Mouse (Mus musculus) heart, embryonic 11.5 days (tissue): ENCODE results near the gene Clnk. TPM values are rescaled to one million over a fixed set of nuclear protein-coding genes. Genes with fewer than 3 reads are reported as not detected.
"Not testable (repeated sequence)": the region's sequence is repeated elsewhere in the genome, so short reads cannot be mapped to it uniquely, and the experiment has no call there.

ENCODE experiments used
- ATAC-seq: fragments of 200-750 bp; cut with Nextera tagmentation; replicated peaks from 2 replicates; pipeline ENCODE4 v1.8.0; 2017; ENCODE audit warnings: moderate library complexity; ENCODE audit not compliant: insufficient number of reproducible peaks, low FRiP score, low TSS enrichment
- H3K27ac ChIP-seq: fragments of 300-500 bp; sonication (generic); 2 replicates; pipeline ENCODE4 v1.5.1; 2014; ENCODE audit warnings: mild to moderate bottlenecking, low read depth, low read length
- H3K27me3 ChIP-seq: fragments of 300-500 bp; sonication (generic); 2 replicates; pipeline ENCODE4 v1.6.1; 2014; ENCODE audit warnings: mild to moderate bottlenecking, low read length, mixed read lengths; ENCODE audit not compliant: control insufficient read depth, insufficient read depth
- H3K36me3 ChIP-seq: fragments of 300-500 bp; sonication (generic); 2 replicates; pipeline ENCODE4 v1.6.1; 2014; ENCODE audit warnings: mild to moderate bottlenecking, low read length, moderate library complexity, mixed read lengths; ENCODE audit not compliant: control insufficient read depth, insufficient read depth
- H3K4me1 ChIP-seq: fragments of 300-500 bp; sonication (generic); 2 replicates; pipeline ENCODE4 v1.6.1; 2014; ENCODE audit warnings: low read length; ENCODE audit not compliant: control insufficient read depth, insufficient read depth
- H3K4me2 ChIP-seq: fragments of 300-500 bp; sonication (generic); 2 replicates; pipeline ENCODE4 v1.6.1; 2014; ENCODE audit warnings: mild to moderate bottlenecking, moderate library complexity
- H3K4me3 ChIP-seq: fragments of 300-500 bp; sonication (generic); 2 replicates; pipeline ENCODE4 v1.5.1; 2014; ENCODE audit warnings: low read depth, low read length
- H3K9ac ChIP-seq: fragments of 300-500 bp; sonication (generic); 2 replicates; pipeline ENCODE4 v1.6.1; 2014; ENCODE audit warnings: mild to moderate bottlenecking, low read depth, low read length, moderate library complexity
- H3K9me3 ChIP-seq: fragments of 300-500 bp; sonication (generic); replicated peaks from 2 replicates; pipeline ENCODE4 v1.6.1; 2016; ENCODE audit warnings: low read length; ENCODE audit not compliant: control insufficient read depth
- WGBS: fragments of 180-500 bp; shearing (Covaris S2); extraction: QIAGEN DNeasy Blood & Tissue Kit; methylation state at CpG from one replicate; pipeline ENCODE4 v1.1.7; 2014; ENCODE audit not compliant: insufficient replicate concordance; 5-methylcytosine and 5-hydroxymethylcytosine counted together
- polyA plus RNA-seq: library from polyadenylated mRNA; unstranded; fragments of >200 nt; fragmentation: Nextera tagmentation; extraction: Ambion mirVana; gene quantifications from 2 replicates; pipeline ENCODE4 v1.2.1, GENCODE M21; 2014

The Clnk gene
- not detected in 2 replicates for polyA plus RNA-seq

GRCm38 (mm10) chr5:38876622-38877021 is at the start of gene Clnk:
TSS of gene Clnk (minus strand) at chr5:38876812.
- Histone ChIP-seq H3K27me3 (no peaks in the 10 kb centered on the region), H3K4me1 (no peaks in the 10 kb centered on the region), H3K4me3 (no peak within 1 kb of the TSS), H3K27ac (no peak within 1 kb of the TSS), H3K9me3 (no peaks in the 10 kb centered on the region), H3K4me2 (no peak within 1 kb of the TSS), H3K36me3 (no peaks in the 10 kb centered on the region), H3K9ac (no peak within 1 kb of the TSS)
- no peak for ATAC-seq
- WGBS, result 81% methylated on average over 11 of the region's 11 CpGs

DNA sequence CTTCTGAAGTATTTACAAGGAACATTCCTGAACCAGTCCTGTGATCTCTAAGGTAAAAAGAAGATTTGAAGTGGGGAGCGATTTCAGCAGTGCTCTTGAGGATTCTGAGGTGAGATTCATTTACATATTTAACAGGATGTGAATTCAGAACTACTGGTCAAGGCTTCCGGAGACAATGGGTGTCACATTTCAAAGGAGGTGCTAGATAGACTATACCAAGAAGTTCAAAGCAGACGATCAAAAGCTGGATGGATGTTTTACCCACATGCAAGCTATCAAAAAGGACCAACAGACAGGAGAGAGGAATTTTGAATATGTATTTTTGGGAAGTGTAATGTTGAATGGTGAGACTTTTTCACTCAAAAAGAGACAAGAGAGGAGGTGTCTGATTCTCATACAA is 28.7 kb upstream of the Clnk start:
- no peak overlapping the region for H3K9ac ChIP-seq
- WGBS, result 43% methylated on average over 3 of the region's 3 CpGs
- no peak overlapping the region for H3K4me3 ChIP-seq
- no peaks in the 10 kb centered on the region for H3K9me3 ChIP-seq
- H3K27ac ChIP-seq, result no peak overlapping the region
- no peak overlapping the region for H3K4me2 ChIP-seq
- H3K36me3 ChIP-seq, result no peaks in the 10 kb centered on the region
- no peaks in the 10 kb centered on the region for H3K4me1 ChIP-seq
- H3K27me3 ChIP-seq, result no peaks in the 10 kb centered on the region
- ATAC-seq, result no peak

GRCm38 (mm10) chr5:38904528-38905044 is 28.0 kb upstream of the Clnk start:
- Histone ChIP-seq H3K4me2 (no peak overlapping the region), H3K27me3 (no peaks in the 10 kb centered on the region), H3K4me1 (no peaks in the 10 kb centered on the region), H3K4me3 (no peak overlapping the region), H3K9ac (no peak overlapping the region), H3K27ac (no peak overlapping the region), H3K36me3 (no peaks in the 10 kb centered on the region), H3K9me3 (no peaks in the 10 kb centered on the region)
- WGBS, result 74% methylated on average over 3 of the region's 3 CpGs
- ATAC-seq, result no peak

GRCm38 (mm10) chr5:38902889-38903288 is 26.3 kb upstream of the Clnk start:
- no peak overlapping the region for H3K4me2 ChIP-seq
- no peaks in the 10 kb centered on the region for H3K36me3 ChIP-seq
- H3K4me3 ChIP-seq, result no peak overlapping the region
- 68% methylated on average over 3 of the region's 3 CpGs for WGBS
- no peaks in the 10 kb centered on the region for H3K27me3 ChIP-seq
- ATAC-seq, result no peak
- no peaks in the 10 kb centered on the region for H3K9me3 ChIP-seq
- H3K27ac ChIP-seq, result no peak overlapping the region
- no peaks in the 10 kb centered on the region for H3K4me1 ChIP-seq
- H3K9ac ChIP-seq, result no peak overlapping the region

- Histone ChIP-seq H3K4me2 (no peak overlapping the region), H3K4me1 (no peaks in the 10 kb centered on the region), H3K27ac (no peak overlapping the region), H3K27me3 (no peaks in the 10 kb centered on the region), H3K36me3 (no peaks in the 10 kb centered on the region), H3K9ac (no peak overlapping the region), H3K9me3 (no peaks in the 10 kb centered on the region), H3K4me3 (no peak overlapping the region)
- WGBS, result 65% methylated on average over 2 of the region's 2 CpGs
- ATAC-seq, result no peak; the same call in 1 of the 2 replicates
These were observed 22.4 kb upstream of the Clnk start for GRCm38 (mm10) chr5:38899051-38899450.

DNA sequence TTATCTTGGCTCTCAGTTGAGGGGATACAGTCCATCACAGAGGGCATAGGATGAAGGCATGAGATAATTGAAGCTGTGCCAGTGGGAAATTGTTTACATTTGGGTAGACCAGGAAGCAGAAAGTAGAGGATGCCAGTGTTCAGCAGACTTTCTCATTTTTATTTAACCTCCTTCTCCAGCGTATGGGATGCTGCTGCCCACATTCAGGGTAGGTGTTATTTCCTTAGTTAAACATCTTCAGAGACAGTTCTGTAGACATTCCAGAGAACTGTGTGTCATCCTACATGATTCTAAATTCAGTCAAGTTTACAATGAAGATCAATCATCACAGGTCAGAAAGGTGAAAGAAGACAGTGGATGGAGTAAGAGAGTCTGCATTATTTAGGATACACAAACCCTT is 12.0 kb upstream of the Clnk start:
- H3K9me3 ChIP-seq, result no peaks in the 10 kb centered on the region
- no peak overlapping the region for H3K9ac ChIP-seq
- no peak for ATAC-seq
- no peaks in the 10 kb centered on the region for H3K4me1 ChIP-seq
- H3K36me3 ChIP-seq, result no peaks in the 10 kb centered on the region
- no peaks in the 10 kb centered on the region for H3K27me3 ChIP-seq
- H3K4me3 ChIP-seq, result no peak overlapping the region
- WGBS, result 77% methylated on average over 1 of the region's 1 CpGs
- H3K27ac ChIP-seq, result no peak overlapping the region
- no peak overlapping the region for H3K4me2 ChIP-seq

DNA sequence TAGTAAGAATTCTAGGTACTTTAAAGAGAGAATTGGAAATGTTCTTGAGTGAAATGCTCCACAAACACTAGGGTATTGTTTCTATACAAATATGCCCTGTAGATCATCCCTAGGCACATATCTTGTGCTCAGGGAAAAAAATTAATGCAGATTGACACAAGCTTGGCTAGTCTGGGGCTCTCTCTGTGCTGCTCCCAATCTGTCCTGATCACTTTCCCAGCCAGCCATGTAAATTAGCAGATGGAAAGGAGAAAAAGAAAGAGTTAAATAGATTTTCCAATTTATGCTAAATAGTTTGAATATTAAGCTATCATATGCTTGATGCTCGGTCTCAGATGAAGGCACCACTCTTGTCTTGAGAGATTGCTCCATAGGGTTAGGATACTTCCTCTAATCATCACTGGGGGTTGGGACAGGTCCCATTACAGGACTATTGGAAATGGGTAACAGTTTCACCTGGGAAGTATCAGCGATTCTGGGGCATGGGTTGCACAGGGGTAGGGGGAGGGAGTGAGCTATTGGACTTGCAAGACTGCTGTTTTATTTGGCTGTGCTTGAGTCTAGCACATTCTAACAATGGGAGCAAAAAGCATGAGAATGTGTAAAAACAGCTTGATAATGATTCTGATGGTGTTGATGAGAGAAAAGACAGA is 10.1 kb upstream of the Clnk start:
- Histone ChIP-seq H3K4me2 (no peak overlapping the region), H3K27ac (no peak overlapping the region), H3K9me3 (no peaks in the 10 kb centered on the region), H3K9ac (no peak overlapping the region), H3K36me3 (no peaks in the 10 kb centered on the region), H3K4me3 (no peak overlapping the region), H3K27me3 (no peaks in the 10 kb centered on the region), H3K4me1 (no peaks in the 10 kb centered on the region)
- no peak for ATAC-seq
- WGBS, result 79% methylated on average over 2 of the region's 2 CpGs

DNA sequence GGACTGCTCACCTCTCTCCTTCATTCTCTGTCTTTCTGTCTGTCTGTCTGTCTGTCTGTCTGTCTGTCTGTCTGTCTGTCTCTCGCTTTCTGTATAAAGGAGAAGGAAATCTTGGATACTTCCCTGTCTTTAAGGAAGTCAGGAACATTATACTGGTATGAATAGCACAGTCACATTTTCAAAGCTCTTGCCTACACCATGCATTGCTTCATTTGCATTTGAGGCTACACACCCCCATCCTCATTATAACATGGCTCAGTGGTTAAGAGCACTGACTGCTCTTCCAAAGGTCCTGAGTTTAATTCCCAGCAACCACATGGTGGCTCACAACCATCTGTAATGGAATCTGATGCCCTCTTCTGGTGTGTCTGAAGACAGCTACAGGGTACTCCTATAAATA is 6.0 kb upstream of the Clnk start:
- H3K27ac ChIP-seq, H3K9me3 ChIP-seq, H3K4me2 ChIP-seq, H3K9ac ChIP-seq, H3K27me3 ChIP-seq, ATAC-seq, H3K4me3 ChIP-seq, H3K36me3 ChIP-seq, H3K4me1 ChIP-seq: not testable (repeated sequence)
- WGBS, result 95% methylated on average over 1 of the region's 1 CpGs
